Mouse (Mus musculus) forebrain, embryonic 12.5 days (tissue): ENCODE results near the gene Rcsd1. TPM values are rescaled to one million over a fixed set of nuclear protein-coding genes. Genes with fewer than 3 reads are reported as not detected.

Experiments used
- ATAC-seq: fragments of 200-750 bp; cut with Nextera tagmentation; 2 replicates; pipeline ENCODE4 v1.8.0; 2017; ENCODE audit warnings: moderate TSS enrichment; ENCODE audit not compliant: low FRiP score
- H3K27ac ChIP-seq: fragments of 300-500 bp; sonication (generic); 2 replicates; pipeline ENCODE4 v1.5.1; 2016; ENCODE audit warnings: mild to moderate bottlenecking
- H3K27me3 ChIP-seq: fragments of 300-500 bp; sonication (generic); 2 replicates; pipeline ENCODE4 v1.6.1; 2016; ENCODE audit warnings: mild to moderate bottlenecking
- H3K36me3 ChIP-seq: fragments of 300-500 bp; sonication (generic); replicated peaks from 2 replicates; pipeline ENCODE4 v1.6.1; 2016; ENCODE audit warnings: mild to moderate bottlenecking
- H3K4me1 ChIP-seq: fragments of 300-500 bp; sonication (generic); 2 replicates; pipeline ENCODE4 v1.6.1; 2016
- H3K4me2 ChIP-seq: fragments of 300-500 bp; sonication (generic); 2 replicates; pipeline ENCODE4 v1.6.1; 2016; ENCODE audit warnings: mild to moderate bottlenecking, moderate library complexity
- H3K4me3 ChIP-seq: fragments of 300-500 bp; sonication (generic); replicated peaks from 2 replicates; pipeline ENCODE4 v1.5.1; 2016; ENCODE audit warnings: mild to moderate bottlenecking
- H3K9ac ChIP-seq: fragments of 300-500 bp; sonication (generic); 2 replicates; pipeline ENCODE4 v1.6.1; 2016; ENCODE audit warnings: mild to moderate bottlenecking
- H3K9me3 ChIP-seq: fragments of 300-500 bp; sonication (generic); 2 replicates; pipeline ENCODE4 v1.6.1; 2016
- WGBS: fragments of 180-500 bp; shearing (Covaris S2); methylation state at CpG from one replicate; pipeline ENCODE4 v1.1.7; 2016; 5-methylcytosine and 5-hydroxymethylcytosine counted together
- polyA plus RNA-seq: library from polyadenylated mRNA; unstranded; fragments of >200 nt; fragmentation: Nextera tagmentation; extraction: Ambion mirVana; gene quantifications from 2 replicates; pipeline ENCODE4 v1.2.1, GENCODE M21; 2016

The Rcsd1 gene
- polyA plus RNA-seq, 1 experiment from 2014 or later, result 8.1 TPM

- H3K4me3 ChIP-seq, result no peak overlapping the region
- ATAC-seq, result no peak
- H3K4me1 ChIP-seq, result peaks cover 10% of the 10 kb centered on the region
- peaks cover 16% of the 10 kb centered on the region for H3K27me3 ChIP-seq
- H3K27ac ChIP-seq, result no peak overlapping the region
- no peaks in the 10 kb centered on the region for H3K9me3 ChIP-seq
- H3K4me2 ChIP-seq, result no peak overlapping the region
- H3K36me3 ChIP-seq, result no peaks in the 10 kb centered on the region
- H3K9ac ChIP-seq, result no peak overlapping the region
- 81% methylated on average over 8 of the region's 8 CpGs for WGBS
Observed at GRCm38 (mm10) chr1:165697701-165698100, 11.9 kb downstream of the Rcsd1 start.

GRCm38 (mm10) chr1:165696870-165697269 is 12.7 kb downstream of the Rcsd1 start:
- Histone ChIP-seq H3K4me2 (no peak overlapping the region), H3K36me3 (no peaks in the 10 kb centered on the region), H3K27me3 (peaks cover 9% of the 10 kb centered on the region; the same call in 1 of the 2 replicates), H3K27ac (no peak overlapping the region), H3K9me3 (no peaks in the 10 kb centered on the region), H3K9ac (no peak overlapping the region), H3K4me3 (no peak overlapping the region), H3K4me1 (peaks cover 8% of the 10 kb centered on the region; the same call in 1 of the 2 replicates)
- ATAC-seq, result no peak
- 87% methylated on average over 7 of the region's 7 CpGs for WGBS

GRCm38 (mm10) chr1:165696040-165696439 is 13.5 kb downstream of the Rcsd1 start:
- H3K27me3 ChIP-seq, result peaks cover 5% of the 10 kb centered on the region; the same call in 1 of the 2 replicates
- H3K27ac ChIP-seq, result no peak overlapping the region
- no peak overlapping the region for H3K9ac ChIP-seq
- WGBS, result 90% methylated on average over 5 of the region's 5 CpGs
- peaks cover 8% of the 10 kb centered on the region; the same call in 1 of the 2 replicates for H3K4me1 ChIP-seq
- no peak overlapping the region for H3K4me2 ChIP-seq
- H3K36me3 ChIP-seq, result no peaks in the 10 kb centered on the region
- ATAC-seq, result no peak
- H3K4me3 ChIP-seq, result no peak overlapping the region
- no peaks in the 10 kb centered on the region for H3K9me3 ChIP-seq

GRCm38 (mm10) chr1:165695392-165696014 is 14.1 kb downstream of the Rcsd1 start:
- H3K9me3 ChIP-seq, result no peaks in the 10 kb centered on the region
- peaks cover 8% of the 10 kb centered on the region; the same call in 1 of the 2 replicates for H3K4me1 ChIP-seq
- no peak overlapping the region for H3K4me3 ChIP-seq
- H3K36me3 ChIP-seq, result no peaks in the 10 kb centered on the region
- H3K27ac ChIP-seq, result no peak overlapping the region
- peaks cover 3% of the 10 kb centered on the region; the same call in 1 of the 2 replicates for H3K27me3 ChIP-seq
- H3K4me2 ChIP-seq, result no peak overlapping the region
- H3K9ac ChIP-seq, result no peak overlapping the region
- ATAC-seq, result no peak

GRCm38 (mm10) chr1:165693856-165694255 is 15.7 kb downstream of the Rcsd1 start:
- no peaks in the 10 kb centered on the region for H3K36me3 ChIP-seq
- no peaks in the 10 kb centered on the region for H3K9me3 ChIP-seq
- no peak overlapping the region for H3K9ac ChIP-seq
- H3K27ac ChIP-seq, result no peak overlapping the region
- ATAC-seq, result no peak
- H3K4me1 ChIP-seq, result peaks cover 8% of the 10 kb centered on the region; the same call in 1 of the 2 replicates
- WGBS, result 80% methylated on average over 7 of the region's 7 CpGs
- H3K4me3 ChIP-seq, result no peak overlapping the region
- H3K4me2 ChIP-seq, result no peak overlapping the region
- no peaks in the 10 kb centered on the region for H3K27me3 ChIP-seq

GRCm38 (mm10) chr1:165691516-165691915 is 18.0 kb downstream of the Rcsd1 start:
- Histone ChIP-seq H3K36me3 (no peaks in the 10 kb centered on the region), H3K9ac (no peak overlapping the region), H3K4me3 (no peak overlapping the region), H3K27me3 (no peaks in the 10 kb centered on the region), H3K9me3 (no peaks in the 10 kb centered on the region), H3K4me2 (no peak overlapping the region), H3K4me1 (peaks cover 11% of the 10 kb centered on the region), H3K27ac (no peak overlapping the region)
- 35% methylated on average over 3 of the region's 3 CpGs for WGBS
- no peak for ATAC-seq

GRCm38 (mm10) chr1:165689845-165690244 is 19.7 kb downstream of the Rcsd1 start:
- Histone ChIP-seq H3K36me3 (no peaks in the 10 kb centered on the region), H3K4me1 (peaks cover 10% of the 10 kb centered on the region), H3K4me3 (no peak overlapping the region), H3K27ac (no peak overlapping the region), H3K9me3 (no peaks in the 10 kb centered on the region), H3K9ac (no peak overlapping the region), H3K4me2 (no peak overlapping the region), H3K27me3 (no peaks in the 10 kb centered on the region)
- WGBS, result 87% methylated on average over 5 of the region's 5 CpGs
- ATAC-seq, result no peak

GRCm38 (mm10) chr1:165687861-165688260 is 21.7 kb downstream of the Rcsd1 start:
- no peak overlapping the region for H3K27ac ChIP-seq
- ATAC-seq, result no peak
- peaks cover 8% of the 10 kb centered on the region for H3K4me1 ChIP-seq
- H3K9me3 ChIP-seq, result no peaks in the 10 kb centered on the region
- H3K9ac ChIP-seq, result no peak overlapping the region
- no peak overlapping the region for H3K4me2 ChIP-seq
- H3K4me3 ChIP-seq, result no peak overlapping the region
- 95% methylated on average over 2 of the region's 2 CpGs for WGBS
- no peaks in the 10 kb centered on the region for H3K36me3 ChIP-seq
- no peaks in the 10 kb centered on the region for H3K27me3 ChIP-seq

- Histone ChIP-seq H3K9ac (no peak overlapping the region), H3K27me3 (no peaks in the 10 kb centered on the region), H3K9me3 (no peaks in the 10 kb centered on the region), H3K4me2 (no peak overlapping the region), H3K27ac (no peak overlapping the region), H3K4me1 (peaks cover 4% of the 10 kb centered on the region; the same call in 1 of the 2 replicates), H3K36me3 (no peaks in the 10 kb centered on the region), H3K4me3 (no peak overlapping the region)
- no peak for ATAC-seq
- WGBS, result 76% methylated on average over 8 of the region's 8 CpGs
Observed at GRCm38 (mm10) chr1:165686963-165687362, 22.6 kb downstream of the Rcsd1 start.

- H3K9me3 ChIP-seq, result no peaks in the 10 kb centered on the region
- ATAC-seq, result no peak
- no peaks in the 10 kb centered on the region for H3K36me3 ChIP-seq
- H3K4me2 ChIP-seq, result no peak overlapping the region
- peaks cover 4% of the 10 kb centered on the region; the same call in 1 of the 2 replicates for H3K4me1 ChIP-seq
- no peaks in the 10 kb centered on the region for H3K27me3 ChIP-seq
- no peak overlapping the region for H3K27ac ChIP-seq
- no peak overlapping the region for H3K4me3 ChIP-seq
- no peak overlapping the region for H3K9ac ChIP-seq
- 58% methylated on average over 6 of the region's 6 CpGs for WGBS
Observed at GRCm38 (mm10) chr1:165686349-165686748, 23.2 kb downstream of the Rcsd1 start.

- peaks cover 4% of the 10 kb centered on the region; the same call in 1 of the 2 replicates for H3K4me1 ChIP-seq
- H3K27ac ChIP-seq, result no peak overlapping the region
Observed at GRCm38 (mm10) chr1:165684261-165685203, 25.0 kb downstream of the Rcsd1 start.

GRCm38 (mm10) chr1:165682056-165682853 is 27.3 kb downstream of the Rcsd1 start:
- H3K4me1 ChIP-seq, result peaks cover 4% of the 10 kb centered on the region; the same call in 1 of the 2 replicates
- H3K4me2 ChIP-seq, result no peak overlapping the region
- no peak overlapping the region for H3K4me3 ChIP-seq
- no peaks in the 10 kb centered on the region for H3K36me3 ChIP-seq
- no peaks in the 10 kb centered on the region for H3K9me3 ChIP-seq
- no peak for ATAC-seq
- no peaks in the 10 kb centered on the region for H3K27me3 ChIP-seq
- H3K27ac ChIP-seq, result no peak overlapping the region
- WGBS, result 86% methylated on average over 18 of the region's 18 CpGs
- no peak overlapping the region for H3K9ac ChIP-seq

More at GRCm38 (mm10) chr1:165684261-165685203, 25.0 kb downstream of the Rcsd1 start:
- no peak for ATAC-seq
- Histone ChIP-seq H3K4me2 (no peak overlapping the region), H3K27me3 (no peaks in the 10 kb centered on the region), H3K4me3 (no peak overlapping the region), H3K9ac (no peak overlapping the region), H3K36me3 (no peaks in the 10 kb centered on the region), H3K9me3 (no peaks in the 10 kb centered on the region)
- WGBS, result 63% methylated on average over 15 of the region's 15 CpGs
